Mouse (Mus musculus): ENCODE data around the gene Ambra1.

Ambra1 gene

GRCm38 (mm10) chr2:91961901-91962761 lies 232.2 kb downstream of the Ambra1 start:
- no peak for DNase-seq (ENCODE audit: low spot score)

DNA sequence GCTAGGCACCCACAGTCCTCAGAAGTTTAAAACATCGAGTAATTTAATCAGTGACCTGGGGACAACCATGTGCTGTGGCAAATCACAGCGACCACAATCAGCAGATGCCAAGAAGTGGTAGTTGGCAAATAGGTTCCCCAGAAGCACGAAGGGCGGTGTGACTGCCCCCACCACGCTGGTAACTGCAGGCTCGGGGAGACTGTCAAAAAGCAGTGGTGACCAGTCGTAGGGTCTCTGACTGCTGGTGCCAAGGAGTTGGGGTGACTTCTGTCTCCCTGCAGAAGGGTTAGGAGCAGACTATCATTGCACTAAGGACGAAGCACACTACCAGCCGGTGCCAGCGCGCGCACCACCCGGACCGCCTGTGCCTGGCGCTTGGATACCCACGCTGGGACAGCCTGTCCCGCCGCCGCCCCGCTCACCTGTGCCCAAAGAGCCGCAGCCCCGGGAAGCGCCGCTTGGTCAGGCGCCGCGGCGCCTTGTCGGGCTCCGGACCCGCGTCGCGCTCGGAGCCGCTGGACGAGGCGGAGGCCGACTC lies 233.0 kb downstream of the Ambra1 start:
- DNase-seq (ENCODE audit: low spot score), result no peak

DNA sequence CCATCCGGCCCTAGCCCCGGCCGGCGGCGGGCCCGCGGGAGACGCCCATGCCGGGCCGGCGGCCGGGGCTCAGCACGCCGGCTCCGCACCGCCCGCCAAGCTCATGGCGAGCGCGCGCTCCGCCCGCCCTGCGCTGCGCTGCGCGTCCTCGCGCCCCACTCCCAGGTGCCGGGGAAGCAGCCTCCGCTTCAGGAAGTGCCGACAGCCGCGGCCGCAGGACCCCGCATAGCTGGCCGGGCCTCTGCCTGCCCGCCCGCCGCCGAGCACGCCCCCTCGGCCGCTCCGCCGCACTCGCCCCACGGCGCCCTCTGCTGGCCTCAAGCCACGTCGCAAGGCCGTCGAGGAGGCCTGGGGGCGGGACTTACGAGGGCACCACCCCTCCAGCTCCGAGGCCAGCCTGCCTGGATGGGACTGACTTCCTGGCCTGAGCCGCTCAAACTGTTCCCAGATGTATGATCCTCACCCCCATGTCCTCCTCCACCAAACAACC lies 233.6 kb downstream of the Ambra1 start:
- peak; percentile 90 for DNase-seq (ENCODE audit: low spot score)

GRCm38 (mm10) chr2:91964610-91965204 lies 234.8 kb downstream of the Ambra1 start:
- no peak for DNase-seq (ENCODE audit: low spot score)

- DNase-seq (ENCODE audit: low spot score), result no peak
These were observed 235.5 kb downstream of the Ambra1 start for GRCm38 (mm10) chr2:91965417-91965816.

- DNase-seq (ENCODE audit: low spot score), result no peak
These were observed 236.4 kb downstream of the Ambra1 start for GRCm38 (mm10) chr2:91966367-91966766.

- no peak for DNase-seq (ENCODE audit: low spot score)
These were observed 238.0 kb downstream of the Ambra1 start for GRCm38 (mm10) chr2:91967962-91968361.
